Mouse (Mus musculus): Measurements from ENCODE around the gene Vti1a. TPM values are rescaled to one million over a fixed set of nuclear protein-coding genes. Genes with fewer than 3 reads are reported as not detected.

Gene Vti1a
- total and polyA plus RNA-seq, 2 experiments from 2014 or later, result 6.6 to 12.5 TPM

GRCm38 (mm10) chr19:55503771-55504170 lies 187.7 kb downstream of the Vti1a start:
- H3K4me3 ChIP-seq (ENCODE audit: low read depth, low read length), result no peak overlapping the region
- H3K27ac ChIP-seq (ENCODE audit: low read depth), result no peak overlapping the region
- H3K27me3 ChIP-seq (ENCODE audit: control insufficient read depth, insufficient read depth, low read length), result no peaks in the 10 kb centered on the region
- no peaks in the 10 kb centered on the region for H3K9me3 ChIP-seq (replicated peaks; ENCODE audit: control insufficient read depth, low read length)
- TF ChIP-seq CTCF (IDR thresholded peaks at IDR 0.05; ENCODE audit: low read depth) (no peak), EP300 (IDR thresholded peaks at IDR 0.05; ENCODE audit: low read depth) (no peak)
- no peak for ATAC-seq (ENCODE audit: insufficient read depth, low read depth)
- DNase-seq (ENCODE audit: low spot score), result no peak
- H3K4me1 ChIP-seq (ENCODE audit: control insufficient read depth, insufficient read depth), result no peaks in the 10 kb centered on the region
- H3K4me2 ChIP-seq (ENCODE audit: low read depth, low read length), result no peak overlapping the region
- WGBS, result 45% methylated on average over 4 of the region's 4 CpGs
- H3K9ac ChIP-seq (replicated peaks; ENCODE audit: low read depth, low read length), result no peak overlapping the region
- peaks cover 6% of the 10 kb centered on the region; the same call in 1 of the 2 replicates for H3K36me3 ChIP-seq (replicated peaks; ENCODE audit: control insufficient read depth, insufficient read depth, low read length)

DNA sequence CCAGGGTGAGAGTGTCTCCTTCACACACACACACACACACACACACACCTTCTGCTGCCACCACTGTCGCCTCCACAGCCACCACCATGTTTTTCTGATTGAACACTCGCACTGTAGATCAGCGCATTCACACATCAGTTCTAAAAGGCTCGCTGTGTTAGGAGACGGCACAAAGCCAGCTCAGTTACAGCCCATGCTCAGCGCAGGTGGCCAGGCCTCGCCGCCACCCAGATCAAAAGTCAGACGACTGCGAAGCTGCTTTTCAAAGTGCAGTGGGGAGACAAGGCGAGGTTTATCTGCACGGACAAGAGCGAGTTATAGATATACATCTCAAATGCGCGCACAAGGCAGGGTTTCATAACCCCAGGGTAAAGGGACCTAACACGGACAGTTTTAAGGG lies 191.7 kb downstream of the Vti1a start:
- Histone ChIP-seq H3K4me1 (ENCODE audit: control insufficient read depth, insufficient read depth) (no peaks in the 10 kb centered on the region), H3K9me3 (replicated peaks; ENCODE audit: control insufficient read depth, low read length) (no peaks in the 10 kb centered on the region), H3K9ac (replicated peaks; ENCODE audit: low read depth, low read length) (no peak overlapping the region), H3K27ac (ENCODE audit: low read depth) (no peak overlapping the region), H3K4me2 (ENCODE audit: low read depth, low read length) (no peak overlapping the region), H3K36me3 (replicated peaks; ENCODE audit: control insufficient read depth, insufficient read depth, low read length) (no peaks in the 10 kb centered on the region), H3K4me3 (ENCODE audit: low read depth, low read length) (no peak overlapping the region), H3K27me3 (ENCODE audit: control insufficient read depth, insufficient read depth, low read length) (no peaks in the 10 kb centered on the region)
- 87% methylated on average over 16 of the region's 16 CpGs for WGBS
- no peak for TF ChIP-seq CTCF (IDR thresholded peaks at IDR 0.05; ENCODE audit: low read depth)
- TF ChIP-seq EP300 (IDR thresholded peaks at IDR 0.05; ENCODE audit: low read depth), result no peak
- DNase-seq (ENCODE audit: low spot score) (no peak), ATAC-seq (ENCODE audit: insufficient read depth, low read depth) (no peak)

- Histone ChIP-seq H3K4me1 (ENCODE audit: control insufficient read depth, insufficient read depth) (no peaks in the 10 kb centered on the region), H3K9ac (replicated peaks; ENCODE audit: low read depth, low read length) (no peak overlapping the region), H3K27me3 (ENCODE audit: control insufficient read depth, insufficient read depth, low read length) (no peaks in the 10 kb centered on the region), H3K27ac (ENCODE audit: low read depth) (no peak overlapping the region), H3K4me2 (ENCODE audit: low read depth, low read length) (no peak overlapping the region), H3K36me3 (replicated peaks; ENCODE audit: control insufficient read depth, insufficient read depth, low read length) (no peaks in the 10 kb centered on the region), H3K9me3 (replicated peaks; ENCODE audit: control insufficient read depth, low read length) (no peaks in the 10 kb centered on the region), H3K4me3 (ENCODE audit: low read depth, low read length) (no peak overlapping the region)
- no peak for DNase-seq (ENCODE audit: low spot score)
- WGBS, result 91% methylated on average over 4 of the region's 4 CpGs
- TF ChIP-seq EP300 (IDR thresholded peaks at IDR 0.05; ENCODE audit: low read depth), result no peak
- TF ChIP-seq CTCF (IDR thresholded peaks at IDR 0.05; ENCODE audit: low read depth), result no peak
- ATAC-seq (ENCODE audit: insufficient read depth, low read depth), result no peak
Observed at GRCm38 (mm10) chr19:55508239-55508638, 192.1 kb downstream of the Vti1a start.

DNA sequence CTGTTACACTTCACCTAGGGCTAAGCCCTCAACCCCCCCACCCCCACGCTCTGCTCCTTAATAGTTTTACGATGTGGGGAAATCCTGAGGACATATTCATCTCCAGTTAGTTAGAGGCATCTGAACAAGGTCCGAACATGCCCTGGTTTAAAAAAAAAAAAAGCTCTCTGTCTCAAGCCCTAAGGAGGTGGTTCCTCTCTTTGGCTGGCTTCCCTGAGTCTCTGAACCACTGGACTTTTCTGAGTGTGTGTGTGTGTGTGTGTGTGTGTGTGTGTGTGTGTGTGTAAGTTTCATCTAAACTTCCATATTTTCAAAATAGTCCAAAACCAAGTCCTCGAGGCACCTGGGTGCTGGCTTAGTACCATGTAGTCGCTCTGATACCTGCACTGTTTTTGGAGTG lies 192.9 kb downstream of the Vti1a start:
- H3K9ac ChIP-seq (replicated peaks; ENCODE audit: low read depth, low read length), result no peak overlapping the region

GRCm38 (mm10) chr19:55509618-55510017 lies 193.5 kb downstream of the Vti1a start:
- no peak overlapping the region for H3K27ac ChIP-seq (ENCODE audit: low read depth)
- no peak overlapping the region for H3K9ac ChIP-seq (replicated peaks; ENCODE audit: low read depth, low read length)
- no peak overlapping the region for H3K4me2 ChIP-seq (ENCODE audit: low read depth, low read length)
- H3K4me1 ChIP-seq (ENCODE audit: control insufficient read depth, insufficient read depth), result no peaks in the 10 kb centered on the region
- DNase-seq (ENCODE audit: low spot score), result no peak
- H3K9me3 ChIP-seq (replicated peaks; ENCODE audit: control insufficient read depth, low read length), result no peaks in the 10 kb centered on the region
- H3K4me3 ChIP-seq (ENCODE audit: low read depth, low read length), result no peak overlapping the region
- ATAC-seq (ENCODE audit: insufficient read depth, low read depth), result no peak
- 55% methylated on average over 8 of the region's 8 CpGs for WGBS
- H3K36me3 ChIP-seq (replicated peaks; ENCODE audit: control insufficient read depth, insufficient read depth, low read length), result no peaks in the 10 kb centered on the region
- TF ChIP-seq EP300 (IDR thresholded peaks at IDR 0.05; ENCODE audit: low read depth), result no peak
- H3K27me3 ChIP-seq (ENCODE audit: control insufficient read depth, insufficient read depth, low read length), result no peaks in the 10 kb centered on the region

More for the DNA sequence above, 192.9 kb downstream of the Vti1a start:
- H3K4me1 ChIP-seq (ENCODE audit: control insufficient read depth, insufficient read depth), result no peaks in the 10 kb centered on the region
- WGBS, result 89% methylated on average over 5 of the region's 5 CpGs
- H3K27me3 ChIP-seq (ENCODE audit: control insufficient read depth, insufficient read depth, low read length), result no peaks in the 10 kb centered on the region
- TF ChIP-seq CTCF (IDR thresholded peaks at IDR 0.05; ENCODE audit: low read depth) (no peak), EP300 (IDR thresholded peaks at IDR 0.05; ENCODE audit: low read depth) (no peak)
- no peak overlapping the region for H3K4me2 ChIP-seq (ENCODE audit: low read depth, low read length)
- no peak overlapping the region for H3K27ac ChIP-seq (ENCODE audit: low read depth)
- H3K9me3 ChIP-seq (replicated peaks; ENCODE audit: control insufficient read depth, low read length), result no peaks in the 10 kb centered on the region
- H3K36me3 ChIP-seq (replicated peaks; ENCODE audit: control insufficient read depth, insufficient read depth, low read length), result no peaks in the 10 kb centered on the region
- ATAC-seq (ENCODE audit: insufficient read depth, low read depth) (no peak), DNase-seq (ENCODE audit: low spot score) (no peak)
- H3K4me3 ChIP-seq (ENCODE audit: low read depth, low read length), result no peak overlapping the region

DNA sequence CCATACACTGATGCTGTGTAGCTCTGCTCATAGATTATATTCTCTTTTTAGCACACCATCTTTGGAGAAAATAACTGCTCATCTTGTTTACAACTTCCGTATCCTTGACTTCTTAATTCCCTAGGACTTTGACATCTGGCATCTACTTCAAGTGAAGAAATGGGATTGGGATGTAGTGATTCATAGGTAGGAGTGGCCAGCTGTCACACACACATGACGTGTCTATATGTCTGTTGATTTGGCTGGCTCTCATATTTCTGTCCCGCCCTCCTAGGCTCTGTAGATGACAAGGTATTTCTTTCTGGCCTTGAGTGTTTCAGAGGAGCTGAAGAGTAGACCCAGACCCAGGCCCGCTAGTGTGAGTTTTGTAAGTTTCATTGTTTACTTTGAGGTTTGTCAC lies 197.8 kb downstream of the Vti1a start:
- TF ChIP-seq EP300 (IDR thresholded peaks at IDR 0.05; ENCODE audit: low read depth), result no peak
- no peak for TF ChIP-seq CTCF (IDR thresholded peaks at IDR 0.05; ENCODE audit: low read depth)
- 84% methylated on average over 4 of the region's 4 CpGs for WGBS
- Histone ChIP-seq H3K9me3 (replicated peaks; ENCODE audit: control insufficient read depth, low read length) (no peaks in the 10 kb centered on the region), H3K4me2 (ENCODE audit: low read depth, low read length) (no peak overlapping the region), H3K9ac (replicated peaks; ENCODE audit: low read depth, low read length) (no peak overlapping the region), H3K36me3 (replicated peaks; ENCODE audit: control insufficient read depth, insufficient read depth, low read length) (no peaks in the 10 kb centered on the region), H3K27ac (ENCODE audit: low read depth) (no peak overlapping the region), H3K27me3 (ENCODE audit: control insufficient read depth, insufficient read depth, low read length) (no peaks in the 10 kb centered on the region), H3K4me1 (ENCODE audit: control insufficient read depth, insufficient read depth) (no peaks in the 10 kb centered on the region), H3K4me3 (ENCODE audit: low read depth, low read length) (no peak overlapping the region)
- no peak for ATAC-seq (ENCODE audit: insufficient read depth, low read depth)
- no peak for DNase-seq (ENCODE audit: low spot score)
